Mouse (Mus musculus) mature B cell (primary cell): ENCODE results near the gene Gm2030.
"Not testable (repeated sequence)": the region's sequence is repeated elsewhere in the genome, so short reads cannot be mapped to it uniquely, and the experiment has no call there.

Source experiments
- in situ Hi-C: fragments of 300-500 bp; cut with MboI; formaldehyde crosslinking; loops from 2 replicates; pipeline ENCODE4 v1.14.3; 2019

Gene Gm2030

DNA sequence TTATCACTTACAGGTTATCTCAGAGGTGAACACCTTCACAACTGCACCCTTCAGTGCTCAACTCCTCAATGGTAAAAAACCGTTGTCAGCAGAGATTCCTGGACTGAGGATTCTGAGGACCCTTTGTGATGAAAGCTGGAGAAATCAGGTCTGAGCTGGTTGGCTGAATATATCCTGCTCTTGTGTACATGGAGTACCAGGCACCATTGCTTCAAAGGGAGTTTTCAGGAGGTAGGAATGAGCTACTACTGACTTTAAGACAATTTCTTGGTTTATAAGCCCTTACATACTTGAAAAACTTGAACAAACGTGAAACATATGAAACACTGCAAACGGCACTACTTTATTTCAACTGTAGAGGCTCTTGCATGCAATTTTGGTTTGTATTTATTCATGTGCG is at the start of gene Gm2030:
Gene Gm2030, minus strand, starts transcription at position 101 of the 400 bp plus-strand sequence.
- in situ Hi-C loops = not testable (repeated sequence)
